Mouse (Mus musculus) stomach, postnatal 0 days (tissue): Measurements from ENCODE around the gene Celf1.

Experiments
- CTCF ChIP-seq: IDR thresholded peaks from 2 replicates; pipeline ENCODE4 v1.5.1; 2016; ENCODE audit warnings: antibody characterized with exemption, low read depth, mild to moderate bottlenecking, moderate library complexity
- EP300 ChIP-seq: optimal IDR thresholded peaks from 2 replicates; pipeline ENCODE3; 2016; ENCODE audit warnings: antibody characterized with exemption

DNA sequence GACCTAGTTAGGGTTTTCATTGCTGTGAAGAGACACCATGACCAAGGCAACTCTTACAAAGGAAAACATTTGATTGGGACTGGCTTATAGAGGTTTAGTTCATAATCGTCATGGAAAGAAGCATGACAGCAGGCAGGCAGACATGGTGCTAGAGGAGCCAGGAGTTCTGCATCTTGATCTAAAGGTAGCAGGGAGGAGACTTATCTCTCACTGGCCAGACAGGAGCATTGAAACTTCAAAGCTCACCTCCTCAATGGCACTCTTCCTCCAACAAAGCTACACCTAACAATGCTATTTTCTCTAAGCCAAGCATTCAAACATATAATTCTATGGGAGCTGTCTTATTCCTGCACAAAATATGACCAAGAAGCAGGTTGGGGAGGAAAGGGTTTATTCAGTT, 86.3 kb downstream of the Celf1 start:
- TF ChIP-seq CTCF (no peak), EP300 (no peak)
